Mouse (Mus musculus) kidney, adult 18-20 months (tissue): ENCODE data around the gene Ehmt2.
A peak's percentile ranks its signal among the peaks of the same experiment; 100 is the strongest.
"Not testable (repeated sequence)": the region's sequence is repeated elsewhere in the genome, so short reads cannot be mapped to it uniquely, and the experiment has no call there.

ENCODE experiments used
- DNase-seq: peaks from one replicate; pipeline ENCODE4 v3.0.0; 2021

The Ehmt2 gene

GRCm38 (mm10) chr17:34928841-34929240 lies 30.6 kb downstream of the Ehmt2 start:
- no peak for DNase-seq

- DNase-seq: peak; percentile 99
Observed at GRCm38 (mm10) chr17:34931061-34931734, 32.9 kb downstream of the Ehmt2 start, which contains the start of gene Neu1. Neu1 (plus strand) TSS chr17:34931253.

- DNase-seq: peak; percentile 62
Observed at GRCm38 (mm10) chr17:34931735-34932098, 33.4 kb downstream of the Ehmt2 start.

- no peak for DNase-seq
Observed at GRCm38 (mm10) chr17:34932287-34932686, 34.0 kb downstream of the Ehmt2 start.

GRCm38 (mm10) chr17:34934031-34934430 lies 35.8 kb downstream of the Ehmt2 start:
- DNase-seq: peak; percentile 75

GRCm38 (mm10) chr17:34934830-34935229 lies 36.6 kb downstream of the Ehmt2 start:
- peak; percentile 47 for DNase-seq

GRCm38 (mm10) chr17:34937960-34938505 lies 39.8 kb downstream of the Ehmt2 start:
- peak; percentile 65 for DNase-seq

- DNase-seq: no peak
Observed at GRCm38 (mm10) chr17:34941344-34942041, 43.2 kb downstream of the Ehmt2 start.

GRCm38 (mm10) chr17:34943128-34943815 lies 45.0 kb downstream of the Ehmt2 start:
- no peak for DNase-seq

- DNase-seq: no peak
Observed at GRCm38 (mm10) chr17:34944362-34944761, 46.1 kb downstream of the Ehmt2 start.

- DNase-seq: peak; percentile 50
Observed at GRCm38 (mm10) chr17:34946486-34947140, 48.3 kb downstream of the Ehmt2 start.

- peak; percentile 61 for DNase-seq
Observed at GRCm38 (mm10) chr17:34947606-34948005, 49.3 kb downstream of the Ehmt2 start.

GRCm38 (mm10) chr17:34948721-34949552 lies 50.7 kb downstream of the Ehmt2 start:
- DNase-seq: not testable (repeated sequence)

- no peak for DNase-seq
Observed at GRCm38 (mm10) chr17:34949553-34949969, 51.3 kb downstream of the Ehmt2 start.

GRCm38 (mm10) chr17:34950514-34951455 lies 52.5 kb downstream of the Ehmt2 start:
- no peak for DNase-seq

GRCm38 (mm10) chr17:34951636-34952377 lies 53.5 kb downstream of the Ehmt2 start:
- no peak for DNase-seq

GRCm38 (mm10) chr17:34952378-34953040 lies 54.2 kb downstream of the Ehmt2 start:
- DNase-seq: peak; percentile 82

GRCm38 (mm10) chr17:34953258-34953657 lies 55.0 kb downstream of the Ehmt2 start:
- DNase-seq: no peak

GRCm38 (mm10) chr17:34953904-34954303 lies 55.6 kb downstream of the Ehmt2 start:
- no peak for DNase-seq
